Mouse (Mus musculus): ENCODE results near the gene Slc4a8. TPM values are rescaled to one million over a fixed set of nuclear protein-coding genes. Genes with fewer than 3 reads are reported as not detected.
"Not testable (repeated sequence)": the region's sequence is repeated elsewhere in the genome, so short reads cannot be mapped to it uniquely, and the experiment has no call there.

Gene Slc4a8
- total RNA-seq, 4 experiments from 2014 or later, result 60.5 to 73.8 (median 69.8) TPM

- no peak for DNase-seq (ENCODE audit: low spot score in 2 of 2)
Observed at GRCm38 (mm10) chr15:100770338-100770737, 8.8 kb downstream of the Slc4a8 start.

DNA sequence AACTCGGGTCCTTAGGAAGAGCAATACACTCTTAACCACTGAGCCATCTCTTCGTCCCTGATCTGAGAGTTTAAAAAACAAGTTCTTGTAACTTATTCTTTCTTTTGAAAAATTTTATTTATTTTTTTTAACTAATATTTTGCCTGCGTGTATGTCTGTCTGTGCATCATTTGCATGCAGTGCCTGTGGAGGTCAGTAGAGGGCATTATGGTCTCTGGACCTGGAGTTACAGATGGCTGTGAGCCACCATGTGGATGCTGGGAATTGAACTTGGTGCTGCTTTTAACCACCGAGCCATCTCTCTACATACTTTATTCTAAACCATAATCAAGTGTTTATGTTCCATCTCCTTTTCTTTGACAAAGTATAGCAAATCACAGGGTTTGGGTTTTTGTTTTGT lies 11.1 kb downstream of the Slc4a8 start:
- no peak for DNase-seq (ENCODE audit: low spot score in 2 of 2)

DNA sequence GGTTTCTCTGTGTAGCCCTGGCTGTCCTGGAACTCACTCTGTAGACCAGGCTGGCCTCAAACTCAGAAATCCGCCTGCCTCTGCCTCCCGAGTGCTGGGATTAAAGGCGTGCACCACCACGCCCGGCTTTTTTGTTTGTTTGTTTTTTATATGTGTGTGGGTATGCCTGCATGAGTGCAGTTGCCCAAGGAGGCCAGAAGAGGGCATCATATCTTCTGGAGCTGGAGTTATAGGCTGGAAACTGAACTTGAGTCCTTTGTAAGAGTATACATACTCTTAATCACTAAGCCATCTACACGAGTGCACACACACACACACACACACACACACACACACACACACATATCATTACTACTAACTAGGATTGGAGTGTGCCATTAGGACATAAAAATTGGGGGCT lies 12.3 kb downstream of the Slc4a8 start:
- not testable (repeated sequence) for DNase-seq (ENCODE audit: low spot score in 2 of 2)

- no peak for DNase-seq (ENCODE audit: low spot score in 2 of 2)
Observed at GRCm38 (mm10) chr15:100775189-100776166, 13.9 kb downstream of the Slc4a8 start.

DNA sequence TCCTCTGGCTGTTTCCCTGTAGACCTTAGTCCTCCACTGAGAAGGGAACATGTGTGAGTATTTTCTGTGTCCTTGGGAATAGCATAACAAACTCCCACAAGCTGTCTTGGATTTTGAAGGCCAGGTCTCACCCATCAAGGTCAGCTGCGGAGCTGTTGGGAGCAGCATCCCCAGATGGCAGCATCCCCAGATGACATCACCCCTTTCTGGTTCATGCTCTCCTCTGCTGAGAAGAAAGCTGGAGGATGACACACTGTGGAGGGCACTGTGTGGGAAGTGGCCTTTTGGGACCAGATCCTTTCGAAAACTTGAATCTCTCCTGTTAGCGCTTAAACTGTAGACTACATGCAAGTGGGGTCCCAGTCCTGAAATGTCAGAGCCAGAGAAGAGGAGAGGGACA lies 14.9 kb downstream of the Slc4a8 start:
- DNase-seq (ENCODE audit: low spot score in 2 of 2), result no peak

DNA sequence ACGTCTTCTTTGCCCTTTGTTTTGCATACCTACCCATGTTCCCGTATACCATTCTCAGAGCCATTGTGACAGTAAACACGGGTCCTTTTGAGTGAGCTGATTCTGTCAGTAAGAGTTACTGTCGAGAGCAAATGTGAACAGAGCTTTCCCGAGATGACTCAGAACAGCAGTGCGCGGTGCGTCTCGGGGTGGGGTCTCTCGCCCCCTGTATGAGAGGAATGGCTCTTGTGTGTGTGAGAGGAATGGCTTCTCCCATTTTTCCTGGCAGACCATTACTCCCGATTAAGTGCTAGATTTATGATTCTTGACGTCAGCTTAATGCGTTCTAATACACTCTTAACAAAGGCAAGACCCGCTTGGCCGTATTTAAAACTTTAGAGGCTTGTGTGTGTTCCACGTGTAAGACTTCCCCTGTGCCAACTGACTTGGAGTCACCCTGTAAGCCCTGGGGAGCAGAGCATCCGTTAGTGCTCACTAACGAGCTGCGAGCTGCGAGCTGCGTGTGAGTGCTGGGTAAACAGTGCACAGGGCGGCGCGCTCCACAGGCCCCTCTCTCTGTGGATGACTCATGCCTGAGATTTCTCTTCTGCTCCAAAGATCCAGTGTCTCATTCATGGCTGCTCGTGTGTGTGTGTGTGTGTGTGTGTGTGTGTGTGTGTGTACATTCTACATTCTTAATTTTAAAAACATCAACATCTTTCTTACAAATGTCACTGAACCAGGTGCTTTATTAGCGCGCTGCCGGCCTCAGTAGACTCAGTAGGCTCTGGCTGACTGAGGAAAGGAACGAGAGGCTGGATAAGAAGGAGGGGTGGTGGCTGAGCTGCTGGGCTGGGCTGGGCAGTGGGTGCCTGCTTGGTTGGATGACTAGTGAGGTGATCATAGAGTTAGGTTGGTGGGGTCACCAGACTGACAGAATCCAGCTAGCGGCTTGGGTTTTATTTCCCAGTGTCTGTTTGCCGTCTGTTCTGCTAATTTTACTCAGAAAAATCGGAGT lies 15.8 kb downstream of the Slc4a8 start:
- DNase-seq (ENCODE audit: low spot score in 2 of 2), result peak in 1 of 2 experiments; percentile 50

DNA sequence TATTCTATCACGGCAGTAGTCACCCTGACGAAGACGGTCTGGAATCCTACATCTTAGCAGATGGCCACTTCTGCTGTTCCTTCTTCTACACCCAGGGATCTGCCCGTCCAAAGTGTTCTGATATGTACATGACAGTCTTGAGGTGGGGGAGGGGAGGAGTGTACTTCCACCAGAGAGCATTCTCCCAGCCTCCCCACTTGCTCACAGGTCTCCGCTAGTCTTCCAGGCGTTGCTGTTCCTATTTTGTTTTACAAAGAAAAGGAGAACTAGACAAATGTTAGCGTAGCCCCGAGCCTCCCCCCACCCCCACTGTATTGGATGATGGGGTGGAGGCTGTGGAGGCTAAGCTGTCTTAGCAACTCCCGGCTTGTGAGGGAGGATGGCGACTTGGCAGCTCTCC lies 18.3 kb downstream of the Slc4a8 start:
- DNase-seq (ENCODE audit: low spot score in 2 of 2), result no peak

- DNase-seq (ENCODE audit: low spot score in 2 of 2), result no peak
Observed at GRCm38 (mm10) chr15:100783244-100783987, 21.9 kb downstream of the Slc4a8 start.

GRCm38 (mm10) chr15:100790219-100790618 lies 28.7 kb downstream of the Slc4a8 start:
- no peak for DNase-seq (ENCODE audit: low spot score in 2 of 2)

DNA sequence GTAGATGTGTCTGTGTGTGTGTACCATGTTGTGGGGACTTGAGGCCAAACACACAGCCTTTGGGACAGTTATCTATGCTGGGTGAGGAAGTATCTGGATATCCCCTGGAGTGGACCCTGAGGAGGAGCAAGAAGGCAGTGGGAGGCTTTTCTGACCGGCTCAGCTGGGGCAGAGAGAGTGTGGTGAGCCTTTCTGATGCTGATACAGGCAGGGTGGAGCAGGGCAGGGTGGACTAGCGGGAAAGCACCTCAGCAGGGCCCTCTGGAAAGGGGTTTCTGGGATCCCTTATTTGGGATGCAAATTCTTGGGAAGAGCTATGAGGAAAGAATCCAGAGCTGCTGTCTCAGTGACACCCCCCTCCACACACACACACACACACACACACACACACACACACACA lies 30.8 kb downstream of the Slc4a8 start:
- no peak for DNase-seq (ENCODE audit: low spot score in 2 of 2)

- DNase-seq (ENCODE audit: low spot score in 2 of 2), result no peak
Observed at GRCm38 (mm10) chr15:100800914-100801313, 39.4 kb downstream of the Slc4a8 start.

- DNase-seq (ENCODE audit: low spot score in 2 of 2), result no peak
Observed at GRCm38 (mm10) chr15:100808062-100808461, 46.5 kb downstream of the Slc4a8 start.

DNA sequence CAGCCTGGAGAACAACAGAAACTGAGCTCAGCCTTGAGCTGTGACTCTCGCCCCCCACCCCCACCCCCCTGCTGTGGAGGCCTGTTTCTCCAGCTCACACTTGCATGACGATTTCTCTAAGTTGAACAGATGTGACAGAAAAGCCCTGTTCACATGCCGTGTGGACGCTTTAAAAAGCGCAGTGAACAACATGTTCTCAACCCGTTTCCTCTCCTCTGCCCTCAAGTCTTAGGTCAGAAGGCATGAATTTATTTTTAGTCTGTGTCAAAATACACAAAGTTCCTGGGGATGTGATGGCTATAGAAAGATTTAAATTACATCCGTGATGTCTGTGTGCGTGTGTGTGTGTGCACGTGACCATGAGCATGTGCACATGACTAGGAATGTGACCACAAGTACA lies 46.9 kb downstream of the Slc4a8 start:
- DNase-seq (ENCODE audit: low spot score in 2 of 2), result no peak

DNA sequence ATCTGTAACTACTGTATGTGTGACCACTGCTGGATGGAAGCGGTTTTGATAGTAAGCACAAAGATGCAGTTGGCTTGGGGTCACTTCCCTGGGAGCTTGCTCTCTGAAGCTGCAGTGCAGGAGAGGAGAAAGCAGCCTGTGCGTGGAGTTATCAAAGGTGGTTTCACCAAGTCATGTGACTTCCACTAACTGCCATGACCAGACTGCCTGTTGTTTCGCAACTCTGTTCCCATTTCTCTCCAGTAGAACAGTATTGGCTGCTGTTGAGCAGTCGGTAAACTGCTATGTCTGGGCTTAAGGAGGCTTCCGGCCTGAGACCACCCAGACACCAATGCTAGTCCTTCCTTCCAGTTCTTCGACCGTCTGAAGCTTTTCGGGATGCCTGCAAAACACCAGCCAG lies 48.7 kb downstream of the Slc4a8 start:
- DNase-seq (ENCODE audit: low spot score in 2 of 2), result no peak

GRCm38 (mm10) chr15:100813501-100813900 lies 52.0 kb downstream of the Slc4a8 start:
- DNase-seq (ENCODE audit: low spot score in 2 of 2), result no peak

DNA sequence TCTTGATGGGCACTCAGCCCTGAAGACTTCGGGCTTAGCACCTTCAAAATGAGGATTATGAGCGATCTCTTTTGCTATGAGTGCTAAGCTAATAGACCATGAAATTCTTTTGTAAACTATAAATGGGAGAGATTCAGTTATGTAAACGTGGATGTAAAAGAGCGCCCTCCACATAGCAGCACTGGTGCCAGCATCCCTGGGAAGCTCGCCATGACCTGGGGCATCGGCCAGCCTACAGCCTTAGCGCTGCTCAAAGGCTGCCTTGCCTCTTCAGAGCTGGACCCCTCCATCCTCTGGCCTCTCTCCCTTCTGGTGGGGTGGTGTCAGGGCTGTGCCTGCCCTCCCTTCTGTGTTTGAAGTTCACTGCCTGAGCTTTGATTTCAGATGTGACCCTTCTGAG lies 52.5 kb downstream of the Slc4a8 start:
- no peak for DNase-seq (ENCODE audit: low spot score in 2 of 2)

DNA sequence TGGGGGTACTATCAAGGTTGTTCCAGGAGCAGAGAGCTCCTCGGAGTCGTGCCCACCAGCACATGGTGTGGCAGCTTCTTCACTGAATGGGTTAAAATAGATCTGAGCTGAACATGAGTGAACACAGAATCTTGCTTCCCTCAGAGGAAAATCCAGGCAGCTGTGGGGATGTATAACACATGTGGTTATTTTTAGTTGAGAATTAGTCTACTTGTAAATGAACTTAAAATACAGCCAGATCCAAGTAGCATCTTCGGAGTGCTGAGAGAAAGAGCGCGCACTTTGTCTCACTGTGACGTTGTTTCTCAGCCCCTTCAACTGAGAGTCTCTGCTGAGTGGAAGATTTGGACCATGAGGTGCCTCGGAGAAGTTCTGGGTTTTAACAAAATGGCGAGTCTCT lies 53.8 kb downstream of the Slc4a8 start:
- DNase-seq (ENCODE audit: low spot score in 2 of 2), result no peak

DNA sequence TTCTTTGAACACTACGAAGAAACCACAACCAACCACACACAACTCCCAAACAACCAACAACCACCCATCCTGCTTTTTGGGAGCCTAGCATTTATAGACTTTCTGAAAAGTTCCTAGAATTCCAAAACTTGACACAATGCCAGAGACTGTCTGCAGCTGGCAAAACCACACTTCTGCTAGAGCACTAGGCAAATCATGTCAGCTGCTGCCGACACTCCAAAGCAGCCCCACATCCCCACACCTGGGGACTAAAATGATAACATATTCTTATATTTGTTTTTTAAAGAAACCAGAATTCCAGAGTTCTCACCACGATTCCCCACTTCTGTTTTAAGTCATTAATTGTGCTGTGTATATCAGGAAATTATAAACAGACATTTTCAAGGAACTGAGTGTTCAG lies 57.3 kb downstream of the Slc4a8 start:
- DNase-seq (ENCODE audit: low spot score in 2 of 2), result no peak

- no peak for DNase-seq (ENCODE audit: low spot score in 2 of 2)
Observed at GRCm38 (mm10) chr15:100821824-100822223, 60.3 kb downstream of the Slc4a8 start.

GRCm38 (mm10) chr15:100822370-100822769 lies 60.8 kb downstream of the Slc4a8 start:
- not testable (repeated sequence) for DNase-seq (ENCODE audit: low spot score in 2 of 2)

DNA sequence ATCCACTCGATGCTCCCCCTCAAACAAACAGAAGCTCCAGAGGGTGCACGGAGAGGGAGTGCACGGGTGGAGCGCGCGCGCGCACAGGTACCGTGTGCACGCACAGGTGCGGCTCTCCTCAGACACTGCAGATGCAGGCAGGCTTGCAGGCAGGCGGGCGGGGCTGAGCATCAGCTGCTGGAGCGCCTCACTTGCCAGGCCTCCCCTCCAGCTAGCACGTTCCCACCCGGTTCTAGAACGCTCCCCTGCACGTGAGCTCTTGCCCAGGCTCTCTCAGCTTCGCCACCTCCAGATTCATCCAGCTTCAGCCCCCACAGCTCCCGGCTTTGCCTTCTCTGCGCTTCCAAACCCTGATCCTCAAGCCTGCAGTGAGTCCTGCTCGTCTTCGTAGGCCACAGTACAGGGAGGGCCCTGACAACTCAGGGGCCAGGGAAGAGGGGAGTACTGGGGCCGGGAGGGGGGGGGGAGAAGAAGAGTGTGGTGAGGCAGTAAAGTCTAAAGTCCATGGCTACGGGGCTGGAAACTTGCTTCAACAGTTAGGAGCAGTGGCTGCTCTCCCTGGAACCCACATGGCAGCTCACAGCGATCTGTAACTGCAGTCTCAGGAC lies 63.8 kb downstream of the Slc4a8 start:
- DNase-seq (ENCODE audit: low spot score in 2 of 2), result peak in 1 of 2 experiments; percentile 87

Measured in left cerebral cortex, adult 8-10 months (tissue).